Mouse (Mus musculus) midbrain, embryonic 13.5 days (tissue): ENCODE data around the gene Ppat. TPM values are rescaled to one million over a fixed set of nuclear protein-coding genes. Genes with fewer than 3 reads are reported as not detected.

Source experiments
- ATAC-seq: fragments of 200-750 bp; cut with Nextera tagmentation; 2 replicates; pipeline ENCODE4 v1.8.0; 2017; ENCODE audit warnings: mild to moderate bottlenecking, moderate TSS enrichment, moderate library complexity
- H3K27ac ChIP-seq: fragments of 300-500 bp; sonication (generic); 2 replicates; pipeline ENCODE4 v1.5.1; 2015; ENCODE audit warnings: inconsistent platforms, mild to moderate bottlenecking, moderate library complexity
- H3K27me3 ChIP-seq: fragments of 300-500 bp; sonication (generic); 2 replicates; pipeline ENCODE4 v1.6.1; 2015; ENCODE audit warnings: mild to moderate bottlenecking, inconsistent platforms
- H3K36me3 ChIP-seq: fragments of 300-500 bp; sonication (generic); 2 replicates; pipeline ENCODE4 v1.6.1; 2015; ENCODE audit warnings: mild to moderate bottlenecking, inconsistent platforms
- H3K4me1 ChIP-seq: fragments of 300-500 bp; sonication (generic); replicated peaks from 2 replicates; pipeline ENCODE4 v1.6.1; 2015; ENCODE audit warnings: inconsistent platforms
- H3K4me2 ChIP-seq: fragments of 300-500 bp; sonication (generic); replicated peaks from 2 replicates; pipeline ENCODE4 v1.6.1; 2015; ENCODE audit warnings: moderate library complexity, mild to moderate bottlenecking, inconsistent platforms
- H3K4me3 ChIP-seq: fragments of 300-500 bp; sonication (generic); replicated peaks from 2 replicates; pipeline ENCODE4 v1.5.1; 2015; ENCODE audit warnings: mild to moderate bottlenecking, inconsistent platforms
- H3K9ac ChIP-seq: fragments of 300-500 bp; sonication (generic); replicated peaks from 2 replicates; pipeline ENCODE4 v1.6.1; 2015; ENCODE audit warnings: mild to moderate bottlenecking, inconsistent platforms
- H3K9me3 ChIP-seq: fragments of 300-500 bp; sonication (generic); 2 replicates; pipeline ENCODE4 v1.6.1; 2016; ENCODE audit warnings: mild to moderate bottlenecking, inconsistent platforms
- WGBS: fragments of 180-500 bp; shearing (Covaris S2); methylation state at CpG from one replicate; pipeline ENCODE4 v1.1.7; 2015; 5-methylcytosine and 5-hydroxymethylcytosine counted together
- polyA plus RNA-seq: library from polyadenylated mRNA; unstranded; fragments of >200 nt; fragmentation: Nextera tagmentation; extraction: Ambion mirVana; gene quantifications from 2 replicates; pipeline ENCODE4 v1.2.1, GENCODE M21; 2015

Gene Ppat
- polyA plus RNA-seq, 1 experiment from 2014 or later, result 14.4 TPM

DNA sequence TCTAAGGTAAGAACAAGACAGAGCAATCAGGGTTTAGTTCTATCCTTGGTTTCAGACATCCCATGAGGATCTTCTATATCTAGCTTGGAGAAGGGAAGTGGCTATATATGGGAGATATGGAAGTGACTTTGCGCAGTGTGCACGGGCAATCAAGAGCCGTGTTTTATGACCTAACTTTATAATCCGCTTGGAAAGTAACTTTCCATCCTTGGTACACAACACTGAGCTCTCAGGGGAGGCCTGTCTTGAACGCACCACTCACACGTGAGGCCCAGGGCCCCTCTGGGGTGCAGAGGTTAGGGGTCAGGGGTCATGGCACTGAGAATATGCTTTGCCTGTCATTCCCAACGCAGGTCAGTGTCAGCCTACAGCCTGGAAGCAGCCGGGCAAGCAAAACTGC, 84.6 kb downstream of the Ppat start:
- Histone ChIP-seq H3K4me2 (no peak overlapping the region), H3K4me1 (no peaks in the 10 kb centered on the region), H3K27ac (no peak overlapping the region), H3K9ac (no peak overlapping the region), H3K27me3 (no peaks in the 10 kb centered on the region), H3K9me3 (no peaks in the 10 kb centered on the region), H3K4me3 (no peak overlapping the region), H3K36me3 (peaks cover 66% of the 10 kb centered on the region)
- WGBS, result 84% methylated on average over 8 of the region's 8 CpGs
- ATAC-seq, result 0 out of 2 replicates have a peak, but pooled peaks have one; percentile 32

Other genes starting within 250 kb of the Ppat start
- gene Aasdh, start 46.1 kb downstream of the Ppat start, polyA plus RNA-seq, result 24.8 and 26.2 TPM in 2 replicates
- 204 and 205 TPM in 2 replicates for gene Paics, start 271 bp downstream of the Ppat start, polyA plus RNA-seq
- gene Srp72, start 23.1 kb upstream of the Ppat start, polyA plus RNA-seq, result 77.5 and 87.5 TPM in 2 replicates
- not detected in 2 replicates for gene Arl9, start 52.5 kb upstream of the Ppat start, polyA plus RNA-seq
- gene Thegl, start 64.4 kb upstream of the Ppat start, polyA plus RNA-seq, result 0.27 and 0.30 TPM in 2 replicates
- gene Hopx, start 163.5 kb upstream of the Ppat start, polyA plus RNA-seq, result 0.52 and 0.62 TPM in 2 replicates